Mouse (Mus musculus): ENCODE results near the gene Gch1.

GRCm38 (mm10) chr14:47189635-47189955, 382 bp upstream of the Gch1 start:
- TF ChIP-seq POLR2A (IDR thresholded peaks at IDR 0.05; ENCODE audit: control insufficient read depth, extremely low read depth, insufficient read depth, low read length, poor library complexity) (no peak), CTCF (IDR thresholded peaks at IDR 0.05; ENCODE audit: borderline replicate concordance, control insufficient read depth, extremely low read depth, insufficient read depth, low read length, poor library complexity) (no peak)

All from thymus, adult 2 months (tissue).